ENCODE assay signal across 24 mouse cellular contexts in genomic region chr9:120864410-120864809, GRCm38 (mm10).
A peak's percentile ranks its signal among the peaks of the same experiment; 100 is the strongest.
DNase-seq lines count a peak whose midpoint lies in the region; ATAC-seq and TF ChIP-seq lines count a peak whose summit lies in the region.
"Had no signal": no experiment of that assay in that cellular context is flagged by ENCODE, and none has a peak within 500 bp of the region (broad histone marks: within the 10 kb centered on the region; RNA-seq: fewer than 3 reads in every experiment).

No protein-coding gene starts in this region.

- H3K27me3 ChIP-seq in embryonic facial prominence, embryonic 14.5 days (replicated peaks; ENCODE audit: control insufficient read depth, insufficient read depth, low read length), result no peaks in the 10 kb centered on the region
- no peaks in the 10 kb centered on the region for H3K27me3 ChIP-seq in embryonic facial prominence, embryonic 10.5 days (replicated peaks; ENCODE audit: low read depth, poor library complexity, severe bottlenecking)
- H3K27me3 ChIP-seq in C2C12 (ENCODE audit: control insufficient read depth, insufficient read depth, insufficient read length) (no peaks in the 10 kb centered on the region), MEL (ENCODE audit: control insufficient read depth in 1 of 2, insufficient read depth in 2 of 2, low read length in 2 of 2) (no peaks in the 10 kb centered on the region)
- H3K27me3 ChIP-seq: embryonic facial prominence, embryonic 12.5 days; embryonic facial prominence, embryonic 15.5 days; forebrain, embryonic 12.5 days had no signal

- no peaks in the 10 kb centered on the region for H3K79me3 ChIP-seq in C2C12 (ENCODE audit: low read depth)

- TF ChIP-seq EP300 in MEL (IDR thresholded peaks at IDR 0.05; ENCODE audit: low read depth in 1 of 2, low read length in 2 of 2), result no peak

- no peak overlapping the region for H3K4me2 ChIP-seq in embryonic facial prominence, embryonic 14.5 days (ENCODE audit: low read depth, low read length)
- H3K4me2 ChIP-seq: embryonic facial prominence, embryonic 12.5 days; embryonic facial prominence, embryonic 15.5 days; forebrain, embryonic 12.5 days had no signal

- peak; percentile 32 for DNase-seq in embryonic facial prominence, embryonic 14.5 days (ENCODE audit: low spot score)
- DNase-seq in embryonic facial prominence, embryonic 10.5 days (ENCODE audit: low spot score), result no peak
- DNase-seq in MEL (ENCODE audit: low read depth, low spot score), result no peak
- no peak for DNase-seq in cerebellum, postnatal 10 days
- DNase-seq: adrenal gland, adult 2 months; adrenal gland, postnatal 10 days; adrenal gland, postnatal 25 days; B cell, adult 2 months; cerebellum, adult 11 months; cerebellum, adult 2 months; cerebellum, adult 9-10 months; cerebellum, postnatal 14 days; cerebellum, postnatal 36 days; embryo, embryonic 11 days had no signal

- no peak overlapping the region for H3K9ac ChIP-seq in embryonic facial prominence, embryonic 14.5 days (ENCODE audit: low read depth, low read length)
- no peak overlapping the region for H3K9ac ChIP-seq in MEL (ENCODE audit: control insufficient read depth, low read depth, low read length, poor library complexity, severe bottlenecking)
- H3K9ac ChIP-seq: embryonic facial prominence, embryonic 12.5 days; embryonic facial prominence, embryonic 15.5 days; forebrain, embryonic 12.5 days had no signal

- no peak overlapping the region for H3K4me3 ChIP-seq in embryonic facial prominence, embryonic 14.5 days (ENCODE audit: low read depth, low read length)
- no peak overlapping the region for H3K4me3 ChIP-seq in embryonic facial prominence, embryonic 10.5 days
- H3K4me3 ChIP-seq in C2C12 (ENCODE audit: insufficient read depth, poor library complexity, severe bottlenecking) (no peak overlapping the region), MEL (ENCODE audit: control insufficient read depth in 1 of 2, insufficient read depth in 1 of 2, low read depth in 2 of 2, low read length in 2 of 2) (no peak overlapping the region)
- H3K4me3 ChIP-seq: embryonic facial prominence, embryonic 12.5 days; embryonic facial prominence, embryonic 15.5 days; erythroblast, embryonic 14.5 days; forebrain, embryonic 10.5 days; forebrain, embryonic 12.5 days had no signal

- no peak overlapping the region for H3K27ac ChIP-seq in embryonic facial prominence, embryonic 14.5 days (replicated peaks; ENCODE audit: low read depth, low read length)
- H3K27ac ChIP-seq in embryonic facial prominence, embryonic 10.5 days (replicated peaks), result no peak overlapping the region
- H3K27ac ChIP-seq in MEL (ENCODE audit: control insufficient read depth, low read depth, low read length), result no peak overlapping the region
- H3K27ac ChIP-seq: embryonic facial prominence, embryonic 12.5 days; embryonic facial prominence, embryonic 15.5 days; forebrain, embryonic 10.5 days; forebrain, embryonic 12.5 days had no signal

- peaks cover 41% of the 10 kb centered on the region for H3K4me1 ChIP-seq in embryonic facial prominence, embryonic 14.5 days (ENCODE audit: control insufficient read depth, insufficient read depth, low read length)
- peaks cover 42% of the 10 kb centered on the region for H3K4me1 ChIP-seq in embryonic facial prominence, embryonic 10.5 days
- peaks cover 19 to 30% of the 10 kb centered on the region in 2 experiments for H3K4me1 ChIP-seq in MEL (ENCODE audit: control insufficient read depth in 1 of 2, insufficient read depth in 2 of 2, low read length in 2 of 2)

- H3K79me2 ChIP-seq in C2C12 (ENCODE audit: control insufficient read depth, insufficient read depth) (no peaks in the 10 kb centered on the region), MEL (ENCODE audit: control insufficient read depth, insufficient read depth, low read length, poor library complexity) (no peaks in the 10 kb centered on the region)

- no peaks in the 10 kb centered on the region for H3K9me3 ChIP-seq in embryonic facial prominence, embryonic 14.5 days (ENCODE audit: control insufficient read depth, low read length)
- no peaks in the 10 kb centered on the region for H3K9me3 ChIP-seq in embryonic facial prominence, embryonic 10.5 days
- no peaks in the 10 kb centered on the region for H3K9me3 ChIP-seq in MEL (replicated peaks; ENCODE audit: insufficient read depth, low read length)
- H3K9me3 ChIP-seq: embryonic facial prominence, embryonic 12.5 days; embryonic facial prominence, embryonic 15.5 days; forebrain, embryonic 10.5 days; forebrain, embryonic 12.5 days; G1E had no signal

- no peak for TF ChIP-seq RAD21 in MEL (IDR thresholded peaks at IDR 0.05; ENCODE audit: low read depth, low read length)

- no peak for TF ChIP-seq POLR2A in MEL (IDR thresholded peaks at IDR 0.05; ENCODE audit: control insufficient read depth in 1 of 2, insufficient read depth in 1 of 2, low read depth in 1 of 2, low read length in 2 of 2, poor library complexity in 1 of 2)

- TF ChIP-seq CTCF in C2C12 (IDR thresholded peaks at IDR 0.05; ENCODE audit: control insufficient read depth, insufficient read depth, insufficient read length), result no peak
- TF ChIP-seq CTCF in MEL (IDR thresholded peaks at IDR 0.05 in 2 of 3, conservative IDR thresholded peaks at IDR 0.05 in 1 of 3; ENCODE audit: control insufficient read depth in 1 of 3, insufficient read depth in 1 of 3, low read depth in 2 of 3, low read length in 3 of 3, poor library complexity in 1 of 3, severe bottlenecking in 1 of 3), result no peak

- no peaks in the 10 kb centered on the region for H3K36me3 ChIP-seq in embryonic facial prominence, embryonic 14.5 days (ENCODE audit: control insufficient read depth, insufficient read depth, low read length)
- no peaks in the 10 kb centered on the region for H3K36me3 ChIP-seq in embryonic facial prominence, embryonic 10.5 days (replicated peaks)
- H3K36me3 ChIP-seq in C2C12 (ENCODE audit: control insufficient read depth, insufficient read depth), result no peaks in the 10 kb centered on the region
- H3K36me3 ChIP-seq in MEL (ENCODE audit: control insufficient read depth in 1 of 2, insufficient read depth in 2 of 2, low read length in 2 of 2), result peaks cover 0 to 23% of the 10 kb centered on the region in 2 experiments; a peak in 2 of 4 replicates
- H3K36me3 ChIP-seq: embryonic facial prominence, embryonic 12.5 days; embryonic facial prominence, embryonic 15.5 days; forebrain, embryonic 10.5 days; forebrain, embryonic 12.5 days; G1E had no signal

- ATAC-seq in embryonic facial prominence, embryonic 14.5 days (ENCODE audit: low read depth), result no peak
- no peak for ATAC-seq in inflammation-experienced regulatory T-cells, adult 6 months
- ATAC-seq: forebrain, embryonic 14.5 days; forebrain, embryonic 16.5 days had no signal

- 85% methylated on average over 2 of the region's 3 CpGs for WGBS in embryonic facial prominence, embryonic 14.5 days
- WGBS in embryonic facial prominence, embryonic 10.5 days, result 80% methylated on average over 3 of the region's 3 CpGs

- H3ac ChIP-seq in C2C12 (ENCODE audit: control insufficient read depth, insufficient read length, low read depth), result no peak overlapping the region

TF ChIP-seq in C2C12, 6 proteins besides CTCF, POLR2A, EP300 and RAD21:
- TF ChIP-seq USF1 (IDR thresholded peaks at IDR 0.05; ENCODE audit: low read depth), result no peak
- no peak for TF ChIP-seq FOSL1 (IDR thresholded peaks at IDR 0.05; ENCODE audit: insufficient read depth, low read length, poor library complexity, severe bottlenecking)
- no peak for TF ChIP-seq MAX (IDR thresholded peaks at IDR 0.05)
- peak; percentile 25 for TF ChIP-seq MYOD1 (IDR thresholded peaks at IDR 0.05; ENCODE audit: control insufficient read depth, insufficient read length, low read depth)
- no peak for TF ChIP-seq MYOG (IDR thresholded peaks at IDR 0.05; ENCODE audit: control insufficient read depth, extremely low read depth, insufficient read length)

TF ChIP-seq in MEL, 35 proteins besides CTCF, POLR2A, EP300 and RAD21:
- TF ChIP-seq ZNF384 (IDR thresholded peaks at IDR 0.05; ENCODE audit: low read depth, low read length) (peak; percentile 45; the same call in 1 of the 2 replicates), KAT2A (conservative IDR thresholded peaks at IDR 0.05; ENCODE audit: low read depth, low read length) (no peak)
